Mouse (Mus musculus): Measurements from ENCODE around the gene Pax5.

DNA sequence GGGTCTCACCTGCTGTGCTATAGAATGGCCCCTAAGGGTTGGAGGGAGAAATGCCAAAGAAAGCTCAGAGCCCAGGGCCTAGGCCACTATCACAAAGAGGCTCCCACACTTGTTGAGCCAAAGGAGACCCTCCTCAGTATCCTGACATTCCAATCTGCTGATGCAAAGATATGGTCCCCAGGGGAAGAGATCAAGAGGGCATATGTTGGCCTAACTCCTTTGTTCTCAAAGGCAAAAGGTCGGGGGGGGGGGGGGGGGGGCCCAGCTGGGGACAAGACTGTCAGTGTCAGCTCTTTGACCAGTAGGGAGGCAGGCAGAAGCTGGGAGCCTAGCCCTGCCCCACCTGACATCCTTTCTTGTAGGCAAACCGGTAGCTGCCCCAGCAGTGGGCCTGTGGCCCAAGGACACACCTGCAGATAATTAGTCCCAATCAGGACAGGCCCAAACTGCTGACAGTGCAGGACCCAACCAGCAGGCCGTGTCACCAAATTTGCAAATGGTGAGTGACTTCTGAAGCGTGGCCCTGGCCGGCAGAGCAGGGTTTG, 108.0 kb downstream of the Pax5 start:
- no peak for TF ChIP-seq CTCF (IDR thresholded peaks at IDR 0.05; ENCODE audit: low read depth)
- TF ChIP-seq EP300 (optimal IDR thresholded peaks at IDR 0.05): no peak
